Mouse (Mus musculus): ENCODE measurements around the gene Vmn1r46.
"Not testable (repeated sequence)": the region's sequence is repeated elsewhere in the genome, so short reads cannot be mapped to it uniquely, and the experiment has no call there.

The Vmn1r46 gene
- long read RNA-seq, experiment 1: 0 reads
- long read RNA-seq, experiment 2: 0 reads

DNA sequence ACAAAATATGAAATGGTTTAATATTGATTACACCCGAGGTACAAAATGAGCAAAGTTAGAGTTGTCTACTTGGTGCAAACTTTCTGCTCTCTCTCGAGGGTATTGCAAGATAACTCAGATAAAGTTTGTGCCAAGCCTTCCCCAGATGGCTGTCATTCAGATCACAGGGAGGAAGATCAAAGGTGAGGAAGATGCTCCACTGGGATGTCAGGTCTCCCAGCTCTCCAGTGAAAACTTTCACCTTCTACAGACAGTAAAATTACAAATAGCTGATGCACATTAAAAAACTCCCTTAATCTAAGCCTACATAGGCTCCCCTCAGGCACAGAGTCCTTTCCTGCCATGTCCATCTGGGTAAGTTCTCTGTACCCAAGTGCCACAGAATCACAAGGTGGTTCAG lies at the start of gene Vmn1r46:
TSS of gene Vmn1r46 (plus strand) at position 301 of the 400 bp plus-strand sequence.
- intact Hi-C loops (cut with DNase I): no loop called here

DNA sequence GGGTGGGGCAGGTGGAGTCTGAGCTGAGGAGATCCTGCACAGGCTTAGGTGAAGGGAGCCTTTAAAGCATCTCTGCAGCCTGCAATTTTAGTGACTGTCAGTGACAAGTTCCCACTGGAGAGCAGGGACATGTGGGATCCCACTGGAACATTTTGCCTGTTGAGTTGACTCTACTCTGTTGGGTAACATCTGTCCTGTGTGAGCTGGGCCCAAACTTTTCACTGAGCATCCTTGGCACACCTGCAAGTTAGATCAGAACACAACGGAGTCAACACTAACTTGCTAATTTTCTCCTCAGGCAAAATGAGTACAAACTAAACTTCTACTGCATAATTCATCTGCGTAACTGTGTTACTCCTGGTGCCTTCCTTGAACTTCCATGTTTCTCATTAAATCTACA lies 28.6 kb upstream of the Vmn1r46 start, which contains the start of gene Vmn1r45:
TSS of gene Vmn1r45 (minus strand) at position 101 of the 400 bp plus-strand sequence.
- intact Hi-C loops (cut with DNase I): not testable (repeated sequence)

GRCm38 (mm10) chr6:89940926-89941325 lies 28.2 kb upstream of the Vmn1r46 start:
- intact Hi-C loops (cut with DNase I): no loop called here

- intact Hi-C loops (cut with DNase I): loop anchor here (5.0 kb wide), 1 partner anchor 189 kb away; no protein-coding TSS in a partner anchor
Observed at GRCm38 (mm10) chr6:89953556-89953955, 15.6 kb upstream of the Vmn1r46 start.

GRCm38 (mm10) chr6:89966341-89966740 lies 2.8 kb upstream of the Vmn1r46 start:
- intact Hi-C loops (cut with DNase I): no loop called here

DNA sequence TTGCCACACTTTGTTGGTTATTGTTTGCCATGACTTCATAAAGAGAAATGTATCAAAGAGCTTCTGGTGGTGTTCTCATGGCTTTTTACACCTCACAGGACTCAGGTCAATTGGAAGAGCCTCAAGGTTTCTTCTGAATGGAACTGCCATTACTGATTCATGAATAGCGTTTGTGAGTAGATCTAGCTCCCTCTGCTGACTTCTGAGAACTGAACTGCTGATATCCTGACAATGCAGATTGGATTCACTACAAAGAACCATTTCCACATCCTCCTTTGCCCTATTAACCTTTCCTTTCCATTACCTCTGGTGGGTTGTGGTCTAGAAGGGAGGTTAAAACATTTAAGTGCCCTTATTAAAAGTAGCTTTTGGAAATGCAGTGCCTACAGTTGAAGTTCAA lies 16.9 kb downstream of the Vmn1r46 start:
- intact Hi-C loops (cut with DNase I): loop anchor here (10.0 kb wide), 1 partner anchor 301 kb away; no protein-coding TSS in a partner anchor

DNA sequence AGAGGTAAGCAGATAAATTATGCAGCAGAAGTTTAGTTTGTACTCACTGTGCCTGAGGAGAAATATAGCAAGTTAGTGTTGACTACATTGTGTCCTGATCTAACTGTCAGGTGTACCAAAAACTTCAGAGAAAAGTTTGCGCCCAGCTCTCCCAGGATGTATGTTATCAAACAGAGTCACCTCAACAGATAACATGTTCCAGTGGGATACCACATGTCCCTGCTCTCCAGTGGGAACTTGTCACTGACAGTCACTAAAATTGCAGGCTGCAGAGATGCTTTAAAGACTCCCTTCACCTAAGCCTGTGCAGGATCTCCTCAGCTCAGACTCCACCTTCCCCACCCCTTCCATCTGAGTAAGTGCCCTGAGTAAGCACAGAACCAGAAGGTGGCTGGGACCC lies 46.7 kb downstream of the Vmn1r46 start, which contains the start of gene Vmn1r47:
TSS of gene Vmn1r47 (plus strand) at position 301 of the 400 bp plus-strand sequence.
- intact Hi-C loops (cut with DNase I): not testable (repeated sequence)
